Mouse (Mus musculus): ENCODE measurements around the gene Ric3. TPM values are rescaled to one million over a fixed set of nuclear protein-coding genes. Genes with fewer than 3 reads are reported as not detected.
A peak's percentile ranks its signal among the peaks of the same experiment; 100 is the strongest.

Gene Ric3
- polyA plus RNA-seq, 1 experiment from 2014 or later = 23.6 TPM

DNA sequence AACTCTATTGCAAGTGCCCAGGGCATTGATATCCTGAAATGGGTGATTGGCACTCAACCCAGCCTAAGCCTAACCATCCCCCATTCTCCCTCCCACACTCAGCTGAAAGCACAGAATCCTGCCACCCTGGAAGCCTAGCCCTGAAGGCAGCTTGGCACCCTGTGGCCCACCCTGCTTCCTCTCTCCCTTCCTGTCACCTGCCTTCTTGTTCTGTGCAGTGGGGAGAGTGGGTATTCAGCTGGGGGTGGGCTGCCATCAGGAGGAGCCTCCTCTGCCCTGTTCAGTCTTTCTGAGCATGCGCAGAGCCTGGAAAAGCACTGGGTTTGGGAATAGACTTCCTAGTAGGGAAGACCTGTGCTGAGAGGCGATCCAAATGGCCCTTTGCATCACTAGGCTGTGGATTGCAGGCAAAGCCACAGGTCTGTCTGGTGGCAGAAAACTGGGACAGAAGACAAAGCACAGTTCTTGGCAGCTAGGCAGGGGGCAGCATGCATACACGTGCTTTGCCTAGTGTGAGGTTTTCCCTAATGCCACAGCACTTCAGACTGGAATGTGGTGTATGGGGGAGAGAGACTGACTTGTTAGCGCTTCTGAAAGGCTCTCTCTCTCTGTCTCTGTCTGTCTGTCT, 70.0 kb downstream of the Ric3 start:
- Histone ChIP-seq H3K9me3 (no peaks in the 10 kb centered on the region), H3K4me1 (peaks cover 47% of the 10 kb centered on the region), H3K4me2 (peak overlapping the region; percentile 86), H3K36me3 (replicated peaks) (no peaks in the 10 kb centered on the region), H3K27me3 (peaks cover 44% of the 10 kb centered on the region), H3K9ac (no peak overlapping the region), H3K4me3 (replicated peaks) (0 out of 2 replicates have a peak overlapping the region, but pooled peaks have one; percentile 10), H3K27ac (peak overlapping the region; percentile 42; the same call in 1 of the 2 replicates)
- WGBS = 40% methylated on average over 4 of the region's 4 CpGs
- no peak for ATAC-seq (ENCODE audit: low FRiP score)

DNA sequence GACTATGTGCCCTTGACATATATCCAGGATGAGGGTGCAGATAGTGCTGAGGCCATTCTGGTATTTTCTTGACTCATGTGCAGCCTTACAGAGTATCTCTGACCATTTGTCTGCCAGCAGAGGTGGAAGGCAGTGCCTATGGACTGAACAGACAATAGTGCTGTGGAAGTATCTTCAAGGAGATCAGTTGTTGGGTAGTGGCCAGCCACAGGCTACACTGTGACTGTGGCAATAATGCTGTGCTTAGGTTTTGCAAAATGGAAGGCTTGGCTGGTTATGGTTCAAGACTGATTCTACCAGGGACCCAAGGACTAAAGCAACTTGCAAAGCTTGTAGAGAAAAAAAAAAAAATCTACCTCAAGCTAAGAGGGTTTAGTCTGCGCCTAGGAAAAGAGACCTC, 70.6 kb downstream of the Ric3 start:
- Histone ChIP-seq H3K9me3 (no peaks in the 10 kb centered on the region), H3K4me1 (peaks cover 47% of the 10 kb centered on the region), H3K27me3 (peaks cover 44% of the 10 kb centered on the region), H3K36me3 (replicated peaks) (no peaks in the 10 kb centered on the region), H3K4me3 (replicated peaks) (peak overlapping the region; percentile 86), H3K9ac (peak overlapping the region; percentile 83; the same call in 1 of the 2 replicates), H3K4me2 (peak overlapping the region; percentile 86), H3K27ac (peak overlapping the region; percentile 83)
- no peak for ATAC-seq (ENCODE audit: low FRiP score)
- 76% methylated on average over 1 of the region's 1 CpGs for WGBS

DNA sequence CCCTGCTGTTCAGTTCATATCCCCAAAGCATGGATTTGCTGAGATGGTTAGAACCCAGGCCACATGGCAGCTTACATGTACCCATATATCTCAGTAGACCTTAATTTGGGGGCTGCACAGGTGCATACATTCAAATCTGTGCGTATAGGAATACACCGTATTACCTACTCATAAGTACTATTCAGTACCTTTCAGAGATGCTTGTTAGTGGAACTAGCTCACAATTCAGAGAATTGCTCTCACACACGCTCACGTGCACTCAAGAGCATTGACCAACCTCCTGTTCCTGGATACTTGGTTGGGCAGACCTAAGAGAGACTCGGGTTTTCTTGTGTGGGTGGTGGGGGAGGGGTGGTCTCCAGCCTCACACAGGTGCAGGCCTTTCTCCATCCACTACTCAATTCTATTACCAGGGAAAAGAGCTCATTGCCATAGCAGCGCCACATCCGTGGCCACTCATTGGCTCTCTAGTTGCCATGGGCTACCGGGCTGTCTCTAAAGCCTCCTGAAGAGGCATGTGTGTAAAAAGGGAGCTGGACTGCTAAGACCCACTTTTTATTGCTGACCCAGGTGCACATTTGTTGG, 71.4 kb downstream of the Ric3 start:
- Histone ChIP-seq H3K9ac (peak overlapping the region; percentile 83), H3K36me3 (replicated peaks) (no peaks in the 10 kb centered on the region), H3K4me3 (replicated peaks) (peak overlapping the region; percentile 86), H3K9me3 (no peaks in the 10 kb centered on the region), H3K27ac (peak overlapping the region; percentile 83), H3K27me3 (peaks cover 44% of the 10 kb centered on the region), H3K4me2 (peak overlapping the region; percentile 86), H3K4me1 (peaks cover 42% of the 10 kb centered on the region)
- WGBS = 15% methylated on average over 8 of the region's 8 CpGs
- peak; percentile 88 for ATAC-seq (ENCODE audit: low FRiP score)

DNA sequence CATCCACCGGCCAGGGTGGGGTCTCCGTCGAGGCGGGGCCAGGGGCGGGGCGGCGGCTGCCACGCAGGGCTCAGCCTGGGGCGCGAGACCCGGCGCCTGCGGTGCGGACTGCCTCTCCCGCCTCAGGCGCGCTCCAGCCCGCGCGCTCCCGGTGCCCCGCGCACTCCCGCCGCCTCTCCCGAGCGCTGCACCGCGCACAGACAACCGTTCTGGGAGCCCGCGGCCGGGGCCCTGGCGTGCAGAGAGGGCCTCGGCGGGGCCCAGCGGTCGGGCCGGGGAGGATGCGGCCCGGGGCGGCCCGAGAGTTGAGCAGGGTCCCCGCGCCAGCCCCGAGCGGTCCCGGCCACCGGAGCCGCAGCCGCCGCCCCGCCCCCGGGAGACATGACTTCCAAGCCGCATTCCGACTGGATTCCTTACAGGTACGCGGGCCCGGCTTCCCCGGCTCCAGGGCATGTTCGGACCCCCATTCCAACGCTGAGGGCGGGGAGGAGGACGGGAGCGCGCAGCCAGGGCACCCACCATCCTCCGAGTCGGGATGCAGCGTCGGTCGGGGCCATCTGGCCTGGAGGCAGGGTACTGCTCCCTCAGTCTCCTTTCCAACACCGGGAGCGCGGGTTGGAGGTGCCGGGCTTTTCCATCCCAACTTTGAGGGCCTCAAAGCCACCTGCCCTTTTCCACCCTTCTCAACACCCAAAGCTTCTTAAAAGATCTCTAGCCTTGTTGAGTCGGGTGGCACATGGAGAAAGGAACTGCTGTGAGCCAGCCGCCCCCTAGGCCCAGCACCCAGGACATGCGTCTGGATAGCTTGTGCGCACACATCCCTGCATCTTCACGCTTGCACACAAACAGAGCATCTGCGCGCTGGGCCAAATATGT, 72.2 kb downstream of the Ric3 start:
- WGBS = 1% methylated on average over 56 of the region's 82 CpGs
- H3K9me3 ChIP-seq = no peaks in the 10 kb centered on the region
- H3K27ac ChIP-seq = peak overlapping the region; percentile 83
- peak overlapping the region; percentile 86 for H3K4me3 ChIP-seq (replicated peaks)
- no peaks in the 10 kb centered on the region for H3K36me3 ChIP-seq (replicated peaks)
- H3K27me3 ChIP-seq = peaks cover 44% of the 10 kb centered on the region
- peak overlapping the region; percentile 86 for H3K4me2 ChIP-seq
- peak overlapping the region; percentile 83 for H3K9ac ChIP-seq
- peaks cover 34% of the 10 kb centered on the region for H3K4me1 ChIP-seq
- peak; percentile 81 for ATAC-seq (ENCODE audit: low FRiP score)

DNA sequence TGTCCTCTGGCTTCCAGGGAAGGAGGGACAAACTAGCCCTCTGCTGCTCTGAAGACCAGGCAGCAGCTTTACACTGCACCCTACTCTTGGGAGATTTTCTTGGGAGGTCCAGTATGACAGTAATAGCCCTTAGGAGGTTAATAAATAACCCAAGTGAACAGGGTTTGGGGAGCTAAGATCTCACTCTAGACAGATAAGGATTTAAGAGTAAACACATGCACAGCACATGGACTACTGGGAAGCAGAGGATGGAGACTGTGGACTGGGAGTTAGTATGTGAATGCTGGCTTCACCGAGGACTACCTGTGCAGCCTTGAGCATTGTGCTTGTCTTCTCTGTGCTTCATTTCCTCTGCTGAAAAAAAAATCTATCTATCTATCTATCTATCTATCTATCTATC, 73.9 kb downstream of the Ric3 start:
- Histone ChIP-seq H3K27me3 (peaks cover 44% of the 10 kb centered on the region), H3K9ac (no peak overlapping the region), H3K4me3 (replicated peaks) (no peak overlapping the region), H3K4me1 (peaks cover 32% of the 10 kb centered on the region), H3K9me3 (no peaks in the 10 kb centered on the region), H3K36me3 (replicated peaks) (no peaks in the 10 kb centered on the region), H3K4me2 (no peak overlapping the region), H3K27ac (no peak overlapping the region)
- 95% methylated on average over 1 of the region's 1 CpGs for WGBS
- no peak for ATAC-seq (ENCODE audit: low FRiP score)

DNA sequence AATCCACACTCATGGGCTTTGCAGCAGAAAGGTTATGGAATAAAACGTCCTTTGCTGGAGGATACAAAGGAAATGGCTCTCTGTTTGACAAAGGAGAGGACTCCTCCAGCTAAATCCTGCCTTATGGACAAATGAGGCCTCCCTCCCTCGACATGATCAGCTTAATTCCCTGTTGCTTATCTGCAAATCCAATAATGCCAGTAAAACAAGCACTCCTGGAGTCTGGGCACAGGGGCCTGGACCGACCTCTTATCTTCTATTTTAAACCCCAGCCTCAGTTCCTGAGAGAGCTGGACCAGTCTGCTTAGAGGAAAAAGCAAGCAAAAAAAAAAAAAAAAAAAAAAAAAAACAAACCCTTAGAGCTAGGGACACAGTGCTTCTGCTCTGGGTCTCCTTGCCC, 79.5 kb downstream of the Ric3 start:
- Histone ChIP-seq H3K9ac (no peak overlapping the region), H3K9me3 (no peaks in the 10 kb centered on the region), H3K4me3 (replicated peaks) (no peak overlapping the region), H3K27me3 (peaks cover 8% of the 10 kb centered on the region), H3K4me1 (no peaks in the 10 kb centered on the region), H3K27ac (no peak overlapping the region), H3K36me3 (replicated peaks) (no peaks in the 10 kb centered on the region), H3K4me2 (no peak overlapping the region)
- WGBS = 9% methylated on average over 3 of the region's 3 CpGs
- no peak for ATAC-seq (ENCODE audit: low FRiP score)

DNA sequence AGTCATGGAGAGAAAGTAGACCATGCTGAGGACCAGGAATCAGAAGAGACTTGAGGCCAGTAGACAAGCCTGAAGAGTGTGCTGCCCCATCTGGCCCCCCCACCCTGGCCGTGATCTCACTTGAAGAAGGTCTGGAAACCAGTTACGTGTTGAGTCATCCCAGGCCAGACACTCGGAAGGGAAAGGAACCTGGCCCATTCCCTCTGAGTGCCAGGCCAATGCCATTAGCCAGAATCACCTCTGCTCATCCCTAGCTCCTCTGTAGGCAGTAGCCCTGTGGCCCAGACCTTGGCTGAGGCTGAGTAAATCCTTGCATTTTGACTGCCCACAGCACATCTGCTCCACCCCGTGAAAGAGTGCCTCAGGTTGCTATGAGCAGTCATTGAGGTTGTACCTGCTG, 81.2 kb downstream of the Ric3 start:
- 82% methylated on average over 4 of the region's 4 CpGs for WGBS
- Histone ChIP-seq H3K4me2 (no peak overlapping the region), H3K4me3 (replicated peaks) (no peak overlapping the region), H3K9me3 (no peaks in the 10 kb centered on the region), H3K9ac (no peak overlapping the region), H3K4me1 (no peaks in the 10 kb centered on the region), H3K27ac (no peak overlapping the region), H3K27me3 (peaks cover 6% of the 10 kb centered on the region; the same call in 1 of the 2 replicates), H3K36me3 (replicated peaks) (no peaks in the 10 kb centered on the region)
- ATAC-seq (ENCODE audit: low FRiP score) = no peak

DNA sequence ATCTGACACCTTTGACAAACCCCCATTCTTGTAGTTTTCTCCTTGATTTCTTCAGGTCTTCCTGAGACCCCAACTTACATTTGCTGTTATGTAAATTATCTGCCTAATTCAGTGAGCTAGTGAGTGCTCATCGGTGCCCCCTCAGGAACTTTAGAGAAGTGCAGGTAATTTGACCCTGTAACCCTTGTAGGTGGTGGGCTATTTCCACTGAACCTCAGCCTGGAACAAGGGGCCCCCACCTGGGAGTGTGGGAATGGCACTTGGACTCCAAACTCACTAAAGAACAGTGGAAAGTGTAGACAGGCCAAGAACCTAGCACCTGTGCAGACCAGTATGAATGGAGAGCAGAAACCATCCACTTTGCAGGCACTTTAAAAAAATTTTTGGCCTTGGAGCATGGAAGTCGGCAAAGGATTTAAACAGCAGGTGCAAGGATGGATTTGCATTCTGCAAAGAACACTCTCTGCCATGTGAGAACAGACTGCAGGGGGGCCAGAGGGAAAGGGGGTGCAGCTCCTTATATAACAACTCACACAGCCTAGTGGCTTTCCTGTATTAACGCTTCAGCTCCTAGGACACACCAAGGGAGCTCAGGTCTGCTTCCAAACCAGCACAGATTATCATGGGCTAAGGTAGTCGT, 82.7 kb downstream of the Ric3 start:
- H3K9me3 ChIP-seq = no peaks in the 10 kb centered on the region
- no peak overlapping the region for H3K9ac ChIP-seq
- no peaks in the 10 kb centered on the region for H3K36me3 ChIP-seq (replicated peaks)
- peaks cover 6% of the 10 kb centered on the region; the same call in 1 of the 2 replicates for H3K27me3 ChIP-seq
- H3K4me1 ChIP-seq = no peaks in the 10 kb centered on the region
- H3K4me2 ChIP-seq = no peak overlapping the region
- no peak overlapping the region for H3K27ac ChIP-seq
- H3K4me3 ChIP-seq (replicated peaks) = no peak overlapping the region
- 0 out of 2 replicates have a peak, but pooled peaks have one; percentile 39 for ATAC-seq (ENCODE audit: low FRiP score)
- 52% methylated on average over 4 of the region's 4 CpGs for WGBS

DNA sequence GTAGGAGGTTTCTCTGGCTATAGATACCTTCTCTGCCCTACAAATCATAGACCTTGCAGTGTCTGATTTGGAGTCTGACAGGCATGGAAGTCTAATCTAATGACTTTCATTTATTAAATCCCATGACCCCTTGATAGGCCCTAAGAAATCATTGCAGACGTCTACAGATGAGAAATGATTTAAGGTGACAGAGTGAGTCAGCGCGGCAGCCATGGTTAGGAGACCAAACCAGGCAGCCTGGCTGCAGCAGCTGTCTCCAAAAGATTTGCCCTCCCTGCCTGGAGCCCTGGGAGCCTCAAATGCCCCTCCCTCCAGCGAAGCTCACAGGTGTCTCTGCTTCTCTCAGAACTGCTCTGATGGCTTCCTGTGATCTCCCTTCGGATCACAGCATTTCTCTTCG, 87.0 kb downstream of the Ric3 start:
- 70% methylated on average over 6 of the region's 6 CpGs for WGBS
- Histone ChIP-seq H3K4me3 (replicated peaks) (no peak overlapping the region), H3K4me2 (no peak overlapping the region)

DNA sequence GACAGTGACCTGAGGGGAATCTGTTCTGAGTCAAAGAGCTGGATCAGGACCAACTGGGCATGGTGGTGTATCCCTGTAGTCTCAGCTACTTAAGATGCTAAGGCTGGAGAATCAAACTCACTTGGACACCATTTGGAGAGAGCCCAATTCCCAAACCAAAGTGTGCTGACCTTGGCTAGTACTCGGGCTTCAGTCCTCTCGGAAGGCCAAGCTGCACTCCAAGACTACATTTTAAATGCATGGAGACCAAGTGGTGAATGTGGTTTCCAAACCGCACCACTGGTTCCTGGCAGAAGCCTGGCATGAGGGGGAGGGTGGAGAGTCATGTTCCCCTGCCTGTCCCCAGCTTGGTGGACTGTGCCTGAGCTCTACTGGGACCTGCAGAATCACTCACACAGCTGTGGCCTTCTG, 89.2 kb downstream of the Ric3 start:
- no peaks in the 10 kb centered on the region for H3K4me1 ChIP-seq
- no peak for ATAC-seq (ENCODE audit: low FRiP score)
- H3K4me3 ChIP-seq (replicated peaks) = no peak overlapping the region
- H3K27me3 ChIP-seq = no peaks in the 10 kb centered on the region
- no peak overlapping the region for H3K27ac ChIP-seq
- WGBS = 95% methylated on average over 3 of the region's 3 CpGs
- no peak overlapping the region for H3K9ac ChIP-seq
- no peak overlapping the region for H3K4me2 ChIP-seq
- no peaks in the 10 kb centered on the region for H3K9me3 ChIP-seq
- no peaks in the 10 kb centered on the region for H3K36me3 ChIP-seq (replicated peaks)

More for the DNA sequence above, 87.0 kb downstream of the Ric3 start:
- no peak for ATAC-seq (ENCODE audit: low FRiP score)
- Histone ChIP-seq H3K36me3 (replicated peaks) (no peaks in the 10 kb centered on the region), H3K9me3 (no peaks in the 10 kb centered on the region), H3K4me1 (no peaks in the 10 kb centered on the region), H3K27me3 (no peaks in the 10 kb centered on the region), H3K9ac (no peak overlapping the region), H3K27ac (no peak overlapping the region)

DNA sequence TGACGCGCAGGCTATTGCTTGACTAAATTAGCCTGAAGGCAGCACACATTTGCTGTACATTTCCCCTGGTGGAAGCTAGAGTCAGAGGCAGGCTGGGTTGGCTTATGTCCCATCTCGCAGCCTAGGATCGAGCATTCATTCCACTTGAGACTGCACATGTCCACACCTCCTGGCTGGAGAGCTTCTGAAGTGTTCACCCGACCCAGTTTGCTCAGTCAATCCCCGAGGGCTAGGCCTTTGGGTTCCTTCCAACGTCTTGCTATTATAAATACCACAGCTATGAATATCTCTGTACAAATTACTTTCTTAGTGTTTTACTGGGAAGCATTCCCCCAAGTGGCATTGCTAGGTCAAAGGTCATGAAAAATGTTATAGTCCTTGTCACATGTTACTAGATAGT, 89.9 kb downstream of the Ric3 start:
- 84% methylated on average over 7 of the region's 7 CpGs for WGBS
- no peaks in the 10 kb centered on the region for H3K27me3 ChIP-seq

DNA sequence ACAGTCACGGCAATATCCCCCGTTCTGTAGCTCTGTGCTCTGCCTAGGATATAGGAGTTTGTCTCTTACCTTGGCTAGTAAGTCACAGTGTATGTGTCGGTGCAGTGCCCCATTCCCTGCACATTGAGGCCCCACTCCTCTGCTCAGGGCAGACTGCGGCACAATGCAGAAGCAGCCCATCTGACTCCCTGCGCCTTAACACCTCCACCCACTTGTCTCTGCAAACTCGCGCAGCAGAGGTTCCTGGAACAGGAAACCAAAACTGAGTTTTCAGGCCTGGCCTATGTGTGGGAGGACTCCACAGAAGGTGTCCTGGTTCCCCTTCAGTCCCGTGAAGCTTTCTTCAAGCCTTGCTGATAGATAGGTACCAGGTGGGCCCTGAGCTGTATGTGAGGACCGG, 91.9 kb downstream of the Ric3 start:
- Histone ChIP-seq H3K27ac (no peak overlapping the region), H3K4me1 (no peaks in the 10 kb centered on the region), H3K9ac (no peak overlapping the region), H3K27me3 (no peaks in the 10 kb centered on the region), H3K9me3 (no peaks in the 10 kb centered on the region), H3K4me2 (no peak overlapping the region), H3K36me3 (replicated peaks) (no peaks in the 10 kb centered on the region), H3K4me3 (replicated peaks) (no peak overlapping the region)
- ATAC-seq (ENCODE audit: low FRiP score) = no peak
- WGBS = 90% methylated on average over 9 of the region's 9 CpGs

More for the DNA sequence above, 89.9 kb downstream of the Ric3 start:
- Histone ChIP-seq H3K27ac (no peak overlapping the region), H3K9me3 (no peaks in the 10 kb centered on the region), H3K4me3 (replicated peaks) (no peak overlapping the region), H3K4me1 (no peaks in the 10 kb centered on the region), H3K9ac (no peak overlapping the region), H3K36me3 (replicated peaks) (no peaks in the 10 kb centered on the region), H3K4me2 (no peak overlapping the region)
- ATAC-seq (ENCODE audit: low FRiP score) = no peak

Data from forebrain, embryonic 12.5 days (tissue).